Mouse (Mus musculus): ENCODE measurements around the gene Lmcd1. TPM values are rescaled to one million over a fixed set of nuclear protein-coding genes. Genes with fewer than 3 reads are reported as not detected.

The Lmcd1 gene
- total RNA-seq, 1 experiment from 2014 or later: 5.6 TPM

DNA sequence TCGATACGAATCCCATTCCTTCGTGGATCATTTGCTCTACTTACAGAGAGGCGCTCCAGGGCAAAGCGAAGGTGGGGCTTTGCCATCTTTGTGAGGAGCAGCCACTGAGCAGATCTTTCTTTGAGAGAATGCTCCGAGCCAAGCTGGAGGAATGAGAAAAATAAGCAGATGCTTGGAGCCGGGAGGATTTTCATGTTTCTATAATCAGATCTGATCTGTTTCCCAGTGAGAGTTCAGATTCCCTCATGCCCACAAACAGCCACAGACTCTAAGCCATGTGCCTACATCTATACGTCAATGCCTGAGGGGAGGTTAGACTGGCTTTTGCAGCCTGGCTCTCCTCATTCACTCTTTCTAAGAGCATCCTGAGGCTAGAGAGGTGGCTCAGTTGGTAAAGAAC, 87.1 kb downstream of the Lmcd1 start:
- no peak for DNase-seq

DNA sequence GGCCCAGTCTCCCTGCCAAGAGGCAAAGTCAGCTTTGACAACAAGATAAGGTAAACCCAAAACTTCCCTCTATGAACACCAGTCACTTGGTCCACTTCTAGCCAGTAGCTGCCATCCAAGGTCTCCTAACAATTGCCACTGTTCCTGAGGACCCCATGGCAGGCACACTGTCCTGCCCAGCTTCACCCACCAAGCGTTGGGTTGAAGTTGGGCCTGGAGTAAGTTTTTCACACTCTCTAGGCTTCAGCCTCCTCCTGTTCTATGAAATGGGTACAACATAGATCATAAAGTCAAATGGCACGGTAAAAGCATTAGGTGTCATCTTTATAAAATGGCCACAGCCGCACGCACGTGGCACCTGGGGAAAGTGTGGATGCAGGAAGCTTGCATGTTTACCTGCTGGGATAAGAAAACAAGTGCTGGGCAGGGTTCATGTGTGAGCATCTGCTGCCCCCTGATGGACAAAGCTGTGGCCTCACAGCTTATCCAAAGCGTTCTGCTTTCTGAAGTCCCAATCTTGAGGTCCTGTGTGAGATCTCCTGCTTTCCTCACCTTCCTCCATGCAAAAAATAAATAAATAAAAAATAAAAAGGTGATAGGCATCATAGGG, 88.9 kb downstream of the Lmcd1 start:
- DNase-seq: peak; percentile 74

DNA sequence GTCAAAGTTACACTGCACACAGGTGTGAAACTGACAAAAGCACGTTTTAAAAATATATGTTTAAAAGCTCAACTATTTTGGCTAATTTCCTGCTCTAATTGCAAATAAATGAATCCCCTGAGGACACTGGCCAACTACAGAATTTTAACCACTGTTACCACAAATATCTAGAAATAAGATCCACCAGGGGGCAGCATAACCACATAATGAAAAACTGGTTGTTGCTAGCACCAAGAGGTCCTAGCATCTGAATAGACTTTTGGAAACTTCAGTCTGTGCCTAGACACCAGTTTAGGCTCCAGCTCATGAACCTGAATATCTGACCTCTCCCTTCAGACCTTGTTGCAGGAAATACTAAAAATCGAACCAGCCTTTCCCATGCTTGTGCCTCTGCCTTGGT, 91.0 kb downstream of the Lmcd1 start:
- DNase-seq: no peak

DNA sequence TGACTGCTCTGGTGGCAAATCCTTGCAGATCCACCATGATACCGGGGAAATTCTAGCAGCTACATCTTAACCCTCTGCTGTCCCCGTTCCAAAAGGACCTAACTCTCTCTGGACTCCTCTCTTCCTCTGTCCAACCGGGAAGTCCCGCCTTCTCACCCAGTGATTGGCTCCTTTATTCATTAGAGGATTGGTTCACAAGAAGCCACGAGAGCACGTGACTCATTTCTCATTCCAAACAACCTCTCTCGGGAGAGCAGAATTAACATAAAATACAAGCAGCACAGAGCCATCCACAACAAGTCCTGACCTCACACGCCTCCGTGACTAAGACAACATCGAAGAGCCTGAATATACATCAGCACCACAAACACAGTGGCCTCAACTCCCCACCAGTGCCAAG, 91.7 kb downstream of the Lmcd1 start:
- no peak for DNase-seq

DNA sequence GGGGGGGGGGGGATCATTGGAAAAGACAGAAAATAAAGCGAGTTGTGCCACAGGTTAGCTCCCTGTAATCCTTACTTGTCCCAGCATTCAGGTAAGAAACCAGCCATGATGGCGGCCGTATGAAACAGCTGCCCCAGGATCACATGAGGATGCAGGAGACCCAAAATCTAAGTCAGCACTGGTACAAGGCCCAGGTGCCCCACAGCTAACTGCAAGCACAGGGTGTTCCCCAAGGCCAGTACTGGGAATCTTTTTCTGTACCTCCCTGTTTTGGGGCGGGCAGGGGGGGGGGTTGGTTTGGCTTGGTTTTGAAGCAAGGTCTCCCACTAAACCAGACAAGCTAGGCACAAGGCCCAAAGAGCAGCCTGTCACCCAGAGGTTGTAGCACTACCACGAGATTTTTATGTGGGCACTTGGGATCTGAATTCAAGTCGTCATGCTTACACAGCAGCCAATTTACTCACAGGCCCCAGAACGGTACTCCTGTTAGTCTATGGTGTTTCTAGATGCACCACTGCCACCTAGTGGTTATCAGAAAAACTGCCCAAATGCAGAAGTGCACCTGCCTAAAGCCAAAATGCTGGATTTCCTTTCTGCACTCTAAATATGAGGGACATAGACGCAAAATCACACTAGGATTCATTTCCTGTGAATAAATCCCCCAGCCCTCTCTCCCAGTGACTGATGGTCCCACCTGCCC, 100.5 kb downstream of the Lmcd1 start:
- DNase-seq: no peak

DNA sequence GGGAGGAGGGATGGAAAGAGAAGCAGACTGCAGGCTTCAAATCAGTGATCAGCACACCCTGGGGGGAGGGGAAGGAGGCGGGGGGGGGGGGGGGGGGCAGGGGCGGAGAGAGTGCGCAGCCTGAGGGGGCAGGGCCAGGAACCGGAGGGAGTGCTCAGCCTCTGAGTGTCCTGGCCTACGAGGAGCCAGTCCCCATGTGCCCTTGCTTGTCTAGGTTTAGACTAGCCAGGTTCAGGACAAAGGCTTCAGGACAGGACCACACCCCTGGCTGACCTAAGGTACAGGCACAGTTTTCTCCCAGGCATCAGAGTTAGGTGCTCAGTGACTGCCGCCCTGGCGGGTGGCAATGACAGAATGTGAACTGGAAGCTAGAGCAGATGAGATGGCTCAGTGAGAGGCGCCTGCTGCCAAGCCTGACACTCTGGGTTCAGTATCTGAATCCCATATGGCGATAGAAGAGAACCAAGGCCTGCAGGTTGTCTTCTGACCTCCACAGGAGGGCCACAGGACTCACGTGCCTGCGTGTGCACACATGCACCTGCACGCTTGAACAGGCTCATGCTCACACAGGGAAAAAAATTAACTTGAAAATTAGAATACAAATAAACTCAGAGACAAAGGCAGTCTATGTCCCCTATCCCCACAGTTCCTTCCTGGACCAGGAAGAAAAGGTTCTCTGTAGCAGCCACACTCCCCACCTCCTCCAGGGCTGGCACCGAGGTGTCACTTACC, 102.3 kb downstream of the Lmcd1 start:
- DNase-seq: no peak

DNA sequence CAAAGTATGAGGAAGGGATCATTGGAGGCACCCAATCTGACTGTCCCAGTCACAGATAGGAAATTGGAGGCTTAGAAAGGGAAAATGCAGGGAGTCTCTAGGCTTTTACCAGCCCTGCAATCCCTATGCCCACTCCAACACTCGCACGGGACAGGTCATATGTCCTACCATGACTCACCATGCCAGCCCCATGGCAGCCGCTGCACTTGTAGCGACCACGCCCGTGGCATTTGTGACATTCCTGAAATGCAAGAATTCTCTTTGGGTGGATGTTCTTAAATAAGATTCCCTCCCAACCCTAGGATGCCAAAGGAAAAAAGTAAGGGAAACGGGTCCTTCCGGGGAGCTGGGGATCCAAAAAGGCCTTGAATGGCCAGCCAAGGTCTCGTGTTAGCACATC, 105.5 kb downstream of the Lmcd1 start:
- no peak for DNase-seq

Other genes with a start within 250 kb of the Lmcd1 start
- 33.7 and 44.9 TPM in 2 replicates for gene Ssu2, start 114.3 kb downstream of the Lmcd1 start, total RNA-seq (2021)
- gene Cav3, start 185.7 kb downstream of the Lmcd1 start, total RNA-seq (2021): not detected in 2 replicates
- 292 and 436 TPM in 2 replicates for gene Oxtr, start 216.2 kb downstream of the Lmcd1 start, total RNA-seq (2021)

Measured in adrenal gland, postnatal 25 days (tissue).